Mouse (Mus musculus) lung, postnatal 0 days (tissue): ENCODE data around the gene Abcg4.

ENCODE experiments used
- CTCF ChIP-seq: IDR thresholded peaks from 2 replicates; pipeline ENCODE4 v1.5.1; 2016; ENCODE audit warnings: antibody characterized with exemption, mild to moderate bottlenecking
- EP300 ChIP-seq: IDR thresholded peaks from 2 replicates; pipeline ENCODE4 v1.6.1; 2016; ENCODE audit warnings: antibody characterized with exemption, mild to moderate bottlenecking, control low read depth

DNA sequence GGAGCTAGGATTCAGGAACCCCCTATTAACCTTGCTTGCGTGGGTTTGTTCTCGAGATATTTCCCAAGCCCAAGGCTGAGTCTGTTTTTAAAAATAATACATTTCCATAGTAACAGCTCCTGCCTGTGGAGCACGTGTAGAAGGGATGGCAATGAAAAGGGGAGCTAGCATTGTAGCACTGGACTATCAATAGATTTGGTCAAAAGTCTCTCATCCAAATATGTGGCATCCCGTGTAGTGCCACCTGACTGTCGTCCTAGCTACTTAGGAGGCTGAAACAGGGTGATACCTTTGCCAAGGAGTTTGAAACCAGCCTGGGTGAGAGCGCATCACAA lies 32.4 kb upstream of the Abcg4 start:
- TF ChIP-seq EP300 (no peak), CTCF (no peak)
